Mouse (Mus musculus): Measurements from ENCODE around the gene Pycr1.

Gene Pycr1

DNA sequence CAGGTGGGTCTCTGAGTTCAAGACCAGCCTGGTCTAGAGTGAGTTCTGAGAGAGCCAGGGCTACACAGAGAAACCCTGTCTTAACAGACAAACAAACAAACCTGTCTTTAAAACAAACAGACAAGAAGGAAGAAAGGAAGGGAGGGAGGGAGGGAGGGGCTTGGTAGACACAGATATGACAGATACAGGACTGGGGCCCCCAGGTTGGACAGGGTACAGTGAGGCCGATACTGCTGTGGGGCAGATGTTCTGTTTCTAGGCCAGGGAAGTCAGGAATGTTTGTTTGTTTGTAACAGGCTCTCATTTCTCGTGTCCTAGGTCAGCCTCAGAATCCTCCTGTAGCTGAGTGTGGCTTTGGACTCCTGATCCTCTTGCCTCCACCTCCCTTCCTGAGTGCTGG is 40.0 kb downstream of the Pycr1 start:
- DNase-seq (ENCODE audit: low read depth), result no peak

DNA sequence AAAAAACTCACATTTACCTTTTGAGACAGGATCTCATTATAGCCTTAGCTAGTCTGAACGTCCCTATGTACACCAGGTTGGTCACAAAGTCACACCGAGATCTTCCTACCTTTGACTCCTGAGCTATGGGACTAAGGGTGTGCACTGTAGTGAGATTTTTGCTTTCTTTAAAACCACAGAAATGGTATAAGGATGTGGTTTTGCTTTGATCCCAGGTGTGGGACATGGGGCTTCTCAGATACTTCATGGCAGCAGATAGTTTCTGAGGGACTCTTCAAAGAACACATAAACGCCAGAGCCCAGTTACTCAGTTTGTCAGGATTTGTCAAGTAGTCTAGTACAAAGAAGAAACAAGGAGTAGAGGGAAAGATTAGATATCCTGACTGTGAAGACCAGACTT is 42.9 kb downstream of the Pycr1 start:
- no peak for DNase-seq (ENCODE audit: low read depth)

DNA sequence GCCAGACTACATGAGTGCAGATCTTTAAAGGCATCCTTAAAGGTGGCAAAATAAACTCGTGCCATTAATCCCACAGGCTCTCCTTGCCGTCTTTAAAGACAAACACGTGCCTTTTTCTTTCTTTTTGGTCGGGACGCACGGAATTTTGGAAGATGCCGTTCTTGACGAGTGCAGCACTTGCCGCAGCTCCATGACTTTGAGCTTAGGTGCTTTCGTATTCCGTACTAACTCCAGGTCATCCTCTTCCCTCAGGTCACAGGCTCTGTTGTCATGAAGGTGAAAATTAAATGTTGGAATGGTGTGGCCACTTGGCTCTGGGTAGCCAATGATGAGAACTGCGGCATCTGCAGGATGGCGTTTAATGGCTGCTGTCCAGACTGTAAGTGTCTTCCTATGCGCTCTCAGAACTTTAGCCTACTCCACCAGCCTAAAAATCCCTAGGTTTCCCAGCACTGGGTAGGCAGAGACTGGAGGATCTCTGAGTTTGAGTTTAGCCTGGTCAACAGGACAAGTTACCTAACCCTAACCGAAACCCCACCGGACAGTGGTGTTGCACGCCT is 44.5 kb downstream of the Pycr1 start:
- no peak for DNase-seq (ENCODE audit: low read depth)

DNA sequence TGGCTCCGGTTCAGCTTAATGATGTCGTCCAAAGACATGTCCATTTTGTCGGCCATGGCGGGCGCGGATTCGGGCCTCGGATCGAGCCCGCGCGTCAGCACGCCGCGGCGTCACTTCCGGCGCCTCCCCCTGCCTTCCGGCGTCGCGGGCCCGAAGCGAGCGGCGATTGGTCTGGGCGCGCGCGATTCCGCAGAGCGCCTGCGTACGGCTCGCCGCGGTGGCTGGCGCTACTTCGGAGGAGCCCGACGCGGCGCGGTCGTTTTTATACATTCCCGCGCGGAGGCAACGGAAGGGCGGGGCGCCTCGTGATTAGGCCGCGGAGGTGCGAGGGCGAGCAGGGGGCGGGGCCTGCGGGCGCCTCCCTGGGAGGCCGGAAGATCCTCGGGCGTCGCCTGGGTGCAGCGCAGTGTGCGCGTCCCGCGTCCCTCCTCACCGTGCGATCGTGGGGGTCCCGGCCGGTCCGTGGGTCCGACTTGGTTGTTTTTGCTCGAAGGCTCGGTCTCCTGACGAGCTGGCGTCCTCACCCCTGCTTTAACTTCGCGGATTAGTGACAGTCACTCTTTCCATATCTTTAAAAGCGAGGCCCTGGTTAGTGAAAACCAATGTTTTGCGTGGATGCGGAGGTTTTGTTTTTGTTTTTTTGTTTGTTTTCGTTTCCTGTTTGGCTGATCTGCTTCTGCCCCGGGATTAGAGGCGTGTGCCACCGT is 45.1 kb downstream of the Pycr1 start, which contains the start of the genes Alyref and Anapc11:
Gene Alyref (minus strand): TSS at position 83 of the 707 bp plus-strand sequence.
Gene Anapc11 (plus strand): TSS at position 139 of the 707 bp plus-strand sequence.
- peak; percentile 92 for DNase-seq (ENCODE audit: low read depth)

DNA sequence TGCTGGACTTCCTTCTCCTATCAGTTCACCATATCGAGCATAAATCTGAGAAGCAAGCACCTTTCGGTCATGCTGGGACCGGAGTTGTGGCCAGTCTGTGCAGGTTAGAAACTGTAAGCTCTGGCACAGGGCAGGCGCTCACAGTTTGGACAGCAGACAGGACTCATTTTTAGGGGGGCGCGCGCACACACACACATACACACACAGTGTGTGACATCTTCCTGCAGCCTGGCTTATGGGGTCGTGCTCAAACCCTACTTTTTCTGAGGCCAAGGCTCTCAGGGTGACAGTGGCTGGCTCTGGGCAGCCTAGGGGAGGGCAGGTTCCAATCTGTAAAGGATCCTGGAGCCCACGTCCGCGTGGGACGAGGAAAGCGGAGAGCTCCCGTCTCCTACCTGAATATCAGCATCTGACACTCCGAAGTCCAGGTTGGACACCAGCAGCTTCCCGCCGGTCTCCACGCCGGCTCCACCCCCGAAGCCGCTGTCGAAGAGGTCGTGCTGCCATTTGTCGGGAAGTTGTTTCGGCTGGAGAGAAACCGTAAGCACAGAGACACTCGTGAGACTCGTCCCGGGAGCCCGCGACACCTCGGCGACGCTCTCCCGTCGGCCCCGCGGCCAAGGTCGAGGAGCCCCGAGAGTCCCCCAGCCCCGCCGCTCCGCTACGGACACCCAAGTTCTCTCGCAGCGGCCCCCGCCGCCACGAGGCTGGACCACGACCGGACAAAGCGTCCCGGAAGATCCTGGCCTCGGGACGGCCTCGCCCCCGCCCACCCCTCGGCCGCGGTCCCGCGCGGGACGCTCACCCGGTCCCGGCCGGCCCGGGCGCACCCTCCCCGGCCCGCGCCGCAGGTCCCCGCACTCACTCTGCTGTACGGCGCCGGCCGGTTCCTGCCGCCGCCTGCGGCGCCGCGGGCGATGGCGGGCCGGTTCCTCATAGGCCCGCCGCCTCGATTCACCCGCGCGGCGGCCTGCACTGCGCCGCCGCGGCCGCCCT is 46.0 kb downstream of the Pycr1 start:
- DNase-seq (ENCODE audit: low read depth), result no peak

DNA sequence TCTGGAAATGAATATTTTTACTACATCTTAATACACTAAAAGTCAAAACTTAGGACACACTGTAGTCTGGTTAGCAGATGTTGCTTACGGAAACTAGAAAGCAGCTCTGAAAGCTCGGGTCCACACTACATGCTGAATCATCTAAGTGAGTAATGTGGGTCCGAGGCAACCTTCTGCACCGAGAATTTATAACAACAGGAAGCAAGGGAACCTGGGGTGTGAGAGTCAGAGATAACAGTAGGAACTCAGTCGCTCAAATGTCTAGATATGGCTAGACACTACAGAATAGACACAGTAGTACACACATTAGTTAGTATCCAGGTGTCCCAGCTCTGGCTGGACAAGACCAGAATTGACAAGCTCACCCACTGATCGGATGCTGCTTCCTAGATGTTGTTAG is 55.0 kb downstream of the Pycr1 start:
- DNase-seq (ENCODE audit: low read depth), result no peak
